Mouse (Mus musculus) forebrain, embryonic 14.5 days (tissue): ENCODE measurements at regions not wholly inside any gene's neighbourhood (a gene's known extent, or its start where the extent isn't known, plus 50 kb on each side); places are given as distances from the start of the nearest gene placed in this dataset.
A peak's percentile ranks its signal among the peaks of the same experiment; 100 is the strongest.

Experiments used
- ATAC-seq: fragments of 200-750 bp; cut with Nextera tagmentation; 2 replicates; pipeline ENCODE4 v1.8.0; 2017; ENCODE audit warnings: mild to moderate bottlenecking, moderate library complexity
- DNase-seq: peaks from one replicate; pipeline ENCODE4 v3.0.0-alpha.2; 2015; ENCODE audit warnings: low spot score
- H3K27ac ChIP-seq: fragments of 300-500 bp; sonication (generic); 2 replicates; pipeline ENCODE4 v1.5.1; 2014; ENCODE audit warnings: low read depth, mild to moderate bottlenecking, control low read depth, low read length, moderate library complexity
- H3K27me3 ChIP-seq: fragments of 300-500 bp; sonication (generic); replicated peaks from 2 replicates; pipeline ENCODE4 v1.6.1; 2014; ENCODE audit warnings: low read length, control low read depth, mixed read lengths; ENCODE audit not compliant: control insufficient read depth, insufficient read depth
- H3K36me3 ChIP-seq: fragments of 300-500 bp; sonication (generic); 2 replicates; pipeline ENCODE4 v1.6.1; 2014; ENCODE audit warnings: low read length, control low read depth; ENCODE audit not compliant: control insufficient read depth, insufficient read depth
- H3K4me1 ChIP-seq: fragments of 300-500 bp; sonication (generic); 2 replicates; pipeline ENCODE4 v1.6.1; 2014; ENCODE audit warnings: antibody characterized with exemption, low read length, control low read depth; ENCODE audit not compliant: control insufficient read depth, insufficient read depth
- H3K4me2 ChIP-seq: fragments of 300-500 bp; sonication (generic); 2 replicates; pipeline ENCODE4 v1.6.1; 2014; ENCODE audit warnings: mild to moderate bottlenecking, control low read depth, low read length
- H3K4me3 ChIP-seq: fragments of 300-500 bp; sonication (generic); 2 replicates; pipeline ENCODE4 v1.5.1; 2014; ENCODE audit warnings: low read depth, low read length, control low read depth
- H3K9ac ChIP-seq: fragments of 300-500 bp; sonication (generic); 2 replicates; pipeline ENCODE4 v1.6.1; 2014; ENCODE audit warnings: mild to moderate bottlenecking, low read length, control low read depth, moderate library complexity
- H3K9me3 ChIP-seq: fragments of 300-500 bp; sonication (generic); replicated peaks from 2 replicates; pipeline ENCODE4 v1.6.1; 2016; ENCODE audit warnings: low read length, control low read depth, mixed read lengths; ENCODE audit not compliant: control insufficient read depth
- WGBS: fragments of 180-500 bp; shearing (Covaris S2); extraction: QIAGEN DNeasy Blood & Tissue Kit; methylation state at CpG from one replicate; pipeline ENCODE4 v1.1.7; 2014; 5-methylcytosine and 5-hydroxymethylcytosine counted together

- 89% methylated on average over 6 of the region's 6 CpGs for WGBS
- H3K27me3 ChIP-seq = no peaks in the 10 kb centered on the region
- no peaks in the 10 kb centered on the region for H3K36me3 ChIP-seq
- no peaks in the 10 kb centered on the region for H3K9me3 ChIP-seq
- no peak overlapping the region for H3K9ac ChIP-seq
- H3K4me3 ChIP-seq = no peak overlapping the region
- DNase-seq (no peak), ATAC-seq (no peak)
- H3K4me1 ChIP-seq = no peaks in the 10 kb centered on the region
- no peak overlapping the region for H3K27ac ChIP-seq
- H3K4me2 ChIP-seq = no peak overlapping the region
These were observed 74.9 kb downstream of the Kctd12 start for GRCm38 (mm10) chr14:102907411-102908103.

GRCm38 (mm10) chr14:102906826-102907225, 75.6 kb downstream of the Kctd12 start:
- 81% methylated on average over 6 of the region's 6 CpGs for WGBS
- H3K36me3 ChIP-seq = no peaks in the 10 kb centered on the region
- H3K4me1 ChIP-seq = no peaks in the 10 kb centered on the region
- H3K9me3 ChIP-seq = no peaks in the 10 kb centered on the region
- H3K4me2 ChIP-seq = no peak overlapping the region
- DNase-seq (no peak), ATAC-seq (no peak)
- no peak overlapping the region for H3K27ac ChIP-seq
- no peak overlapping the region for H3K4me3 ChIP-seq
- H3K9ac ChIP-seq = no peak overlapping the region
- H3K27me3 ChIP-seq = no peaks in the 10 kb centered on the region

- Histone ChIP-seq H3K27ac (no peak overlapping the region), H3K4me2 (no peak overlapping the region), H3K36me3 (no peaks in the 10 kb centered on the region), H3K4me3 (no peak overlapping the region), H3K27me3 (no peaks in the 10 kb centered on the region), H3K9me3 (no peaks in the 10 kb centered on the region), H3K4me1 (no peaks in the 10 kb centered on the region), H3K9ac (no peak overlapping the region)
- 89% methylated on average over 1 of the region's 1 CpGs for WGBS
- no peak for DNase-seq
- ATAC-seq = no peak
These were observed 76.2 kb downstream of the Kctd12 start for GRCm38 (mm10) chr14:102906286-102906685.

- H3K9me3 ChIP-seq = no peaks in the 10 kb centered on the region
- ATAC-seq (peak; percentile 83; the same call in 1 of the 2 replicates), DNase-seq (peak; percentile 66)
- no peaks in the 10 kb centered on the region for H3K4me1 ChIP-seq
- 0 out of 2 replicates have a peak overlapping the region, but pooled peaks have one; percentile 10 for H3K27ac ChIP-seq
- no peaks in the 10 kb centered on the region for H3K36me3 ChIP-seq
- WGBS = 66% methylated on average over 12 of the region's 12 CpGs
- H3K4me2 ChIP-seq = no peak overlapping the region
- H3K9ac ChIP-seq = no peak overlapping the region
- no peaks in the 10 kb centered on the region for H3K27me3 ChIP-seq
- no peak overlapping the region for H3K4me3 ChIP-seq
These were observed 79.5 kb downstream of the Kctd12 start for GRCm38 (mm10) chr14:102902906-102903305.

- Histone ChIP-seq H3K4me2 (no peak overlapping the region), H3K9me3 (no peaks in the 10 kb centered on the region), H3K9ac (no peak overlapping the region), H3K36me3 (no peaks in the 10 kb centered on the region), H3K4me3 (no peak overlapping the region), H3K27me3 (no peaks in the 10 kb centered on the region), H3K4me1 (no peaks in the 10 kb centered on the region), H3K27ac (no peak overlapping the region)
- no peak for ATAC-seq
- WGBS = 85% methylated on average over 7 of the region's 7 CpGs
- DNase-seq = no peak
These were observed 80.2 kb downstream of the Kctd12 start for GRCm38 (mm10) chr14:102902236-102902635.

- no peak overlapping the region for H3K9ac ChIP-seq
- no peak overlapping the region for H3K4me3 ChIP-seq
- no peak for ATAC-seq
- H3K4me1 ChIP-seq = no peaks in the 10 kb centered on the region
- DNase-seq = peak; percentile 28
- 90% methylated on average over 4 of the region's 4 CpGs for WGBS
- no peaks in the 10 kb centered on the region for H3K36me3 ChIP-seq
- no peaks in the 10 kb centered on the region for H3K27me3 ChIP-seq
- H3K4me2 ChIP-seq = no peak overlapping the region
- no peak overlapping the region for H3K27ac ChIP-seq
- H3K9me3 ChIP-seq = no peaks in the 10 kb centered on the region
These were observed 84.0 kb downstream of the Kctd12 start for GRCm38 (mm10) chr14:102898445-102898844.

- no peaks in the 10 kb centered on the region for H3K27me3 ChIP-seq
- no peak for DNase-seq
- H3K27ac ChIP-seq = no peak overlapping the region
- no peak for ATAC-seq
- H3K4me2 ChIP-seq = no peak overlapping the region
- no peaks in the 10 kb centered on the region for H3K36me3 ChIP-seq
- 68% methylated on average over 1 of the region's 1 CpGs for WGBS
- no peak overlapping the region for H3K9ac ChIP-seq
- H3K9me3 ChIP-seq = no peaks in the 10 kb centered on the region
- no peak overlapping the region for H3K4me3 ChIP-seq
- H3K4me1 ChIP-seq = no peaks in the 10 kb centered on the region
These were observed 85.4 kb downstream of the Kctd12 start for GRCm38 (mm10) chr14:102897039-102897438.

- H3K27ac ChIP-seq = no peak overlapping the region
- WGBS = 87% methylated on average over 3 of the region's 3 CpGs
- H3K4me3 ChIP-seq = no peak overlapping the region
- no peaks in the 10 kb centered on the region for H3K4me1 ChIP-seq
- no peaks in the 10 kb centered on the region for H3K27me3 ChIP-seq
- H3K9ac ChIP-seq = no peak overlapping the region
- ATAC-seq = no peak
- no peaks in the 10 kb centered on the region for H3K36me3 ChIP-seq
- H3K4me2 ChIP-seq = no peak overlapping the region
- no peak for DNase-seq
- no peaks in the 10 kb centered on the region for H3K9me3 ChIP-seq
These were observed 85.9 kb downstream of the Kctd12 start for GRCm38 (mm10) chr14:102896527-102896926.

GRCm38 (mm10) chr14:102893241-102893640, 89.2 kb downstream of the Kctd12 start:
- 87% methylated on average over 7 of the region's 7 CpGs for WGBS
- Histone ChIP-seq H3K36me3 (no peaks in the 10 kb centered on the region), H3K27me3 (no peaks in the 10 kb centered on the region), H3K4me3 (no peak overlapping the region), H3K4me2 (no peak overlapping the region), H3K27ac (no peak overlapping the region), H3K9ac (no peak overlapping the region), H3K9me3 (no peaks in the 10 kb centered on the region), H3K4me1 (no peaks in the 10 kb centered on the region)
- DNase-seq = no peak
- ATAC-seq = no peak
